Mouse (Mus musculus) C2C12 (cell line): ENCODE measurements around the gene Ccr7.

Source experiments
- CTCF ChIP-seq: IDR thresholded peaks from one replicate; pipeline ENCODE4 v1.5.1; 2011; ENCODE audit not compliant: control insufficient read depth, insufficient read depth, insufficient read length
- MAX ChIP-seq: IDR thresholded peaks from one replicate; pipeline ENCODE4 v1.6.1; 2011; ENCODE audit warnings: mild to moderate bottlenecking, control low read depth
- MYOD1 ChIP-seq: IDR thresholded peaks from one replicate; pipeline ENCODE4 v1.6.1; 2011; ENCODE audit warnings: low read depth; ENCODE audit not compliant: control insufficient read depth, insufficient read length
- MYOG ChIP-seq: IDR thresholded peaks from one replicate; pipeline ENCODE4 v1.6.1; 2011; ENCODE audit not compliant: control insufficient read depth, insufficient read length; ENCODE audit errors: extremely low read depth
- USF1 ChIP-seq: IDR thresholded peaks from one replicate; pipeline ENCODE4 v1.6.1; 2011; ENCODE audit warnings: low read depth, mild to moderate bottlenecking, control low read depth, moderate library complexity

DNA sequence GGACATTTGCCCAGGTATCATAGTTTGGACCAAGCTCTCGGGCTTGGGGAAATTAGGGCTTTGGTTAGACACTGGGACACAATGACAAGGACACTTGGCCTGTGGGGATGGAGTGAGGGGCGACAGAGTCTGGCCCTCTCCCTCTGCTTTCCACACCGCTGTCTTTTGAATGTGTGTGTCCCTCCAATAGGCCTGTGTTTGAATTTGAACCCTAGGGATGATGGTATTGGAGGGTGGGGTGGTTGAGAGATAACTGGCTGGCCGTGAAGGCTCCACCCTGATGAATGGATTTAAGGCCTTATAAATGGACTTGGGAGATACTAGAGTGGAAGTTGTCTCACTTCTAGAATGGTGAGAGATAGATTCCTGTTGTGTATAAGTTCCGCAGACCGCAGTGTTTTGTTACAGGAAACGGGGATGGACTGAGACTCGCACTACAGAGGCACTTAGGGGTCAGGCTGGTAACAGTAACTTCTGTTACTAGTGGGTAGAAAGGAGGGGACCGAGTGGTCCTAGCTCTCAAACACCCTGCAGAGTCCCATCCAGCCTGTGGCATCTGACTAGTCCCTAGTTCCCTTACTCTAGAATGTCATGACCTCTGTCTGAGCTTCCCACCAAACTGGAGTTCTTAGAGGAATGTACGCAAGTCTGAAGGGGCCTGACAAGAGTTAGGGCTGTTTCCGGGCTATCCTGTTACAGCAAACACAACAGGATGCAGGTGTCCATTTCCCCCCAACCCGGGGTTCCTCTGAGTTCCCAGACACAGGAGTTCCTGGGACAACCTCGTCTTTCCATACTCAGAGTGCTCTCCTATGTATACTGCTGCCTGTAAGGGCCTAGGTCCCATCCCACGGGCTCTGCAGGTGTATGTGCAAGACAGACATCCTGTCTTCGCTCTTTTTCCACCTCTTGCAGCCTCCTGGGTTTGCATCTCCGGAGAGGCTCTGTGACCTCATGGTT lies 11.5 kb downstream of the Ccr7 start:
- TF ChIP-seq CTCF, result no peak
- TF ChIP-seq MYOG, result no peak
- TF ChIP-seq MAX, result no peak
- TF ChIP-seq USF1, result no peak
- TF ChIP-seq MYOD1, result no peak
